Mouse (Mus musculus) layer of hippocampus, postnatal 25 days (tissue): Measurements from ENCODE around the gene Bach2. TPM values are rescaled to one million over a fixed set of nuclear protein-coding genes. Genes with fewer than 3 reads are reported as not detected.
A peak's percentile ranks its signal among the peaks of the same experiment; 100 is the strongest.

Source experiments
- DNase-seq, 2 experiments: peaks; one replicate each; pipeline ENCODE4 v3.0.0; 2022; ENCODE audit warnings: mixed read lengths in 2 of 2, low spot score in 1 of 2; ENCODE audit errors: extremely low spot score in 1 of 2
- total RNA-seq, 2 experiments: library from RNA; stranded (reverse); gene quantifications; 2 replicates each; pipeline ENCODE4 v1.2.3; 2021

Gene Bach2
- total RNA-seq, 2 experiments from 2014 or later: 9.8 to 17.5 TPM

- DNase-seq: no peak
Measured at GRCm38 (mm10) chr4:32381666-32382381, 143.2 kb downstream of the Bach2 start.

GRCm38 (mm10) chr4:32385121-32385520 is 146.5 kb downstream of the Bach2 start:
- DNase-seq: no peak

- DNase-seq: no peak
Measured at GRCm38 (mm10) chr4:32385623-32386022, 147.0 kb downstream of the Bach2 start.

- DNase-seq: no peak
Measured at GRCm38 (mm10) chr4:32386346-32386745, 147.7 kb downstream of the Bach2 start.

- no peak for DNase-seq
Measured at GRCm38 (mm10) chr4:32386931-32387330, 148.3 kb downstream of the Bach2 start.

- peak in 1 of 2 experiments; percentile 41 for DNase-seq
Measured at GRCm38 (mm10) chr4:32387479-32388240, 149.1 kb downstream of the Bach2 start.

GRCm38 (mm10) chr4:32388564-32388963 is 150.0 kb downstream of the Bach2 start:
- DNase-seq: no peak

- DNase-seq: no peak
Measured at GRCm38 (mm10) chr4:32389107-32389800, 150.7 kb downstream of the Bach2 start.

GRCm38 (mm10) chr4:32391260-32391659 is 152.7 kb downstream of the Bach2 start:
- no peak for DNase-seq

- no peak for DNase-seq
Measured at GRCm38 (mm10) chr4:32393226-32393625, 154.6 kb downstream of the Bach2 start.

GRCm38 (mm10) chr4:32393951-32394350 is 155.3 kb downstream of the Bach2 start:
- no peak for DNase-seq

GRCm38 (mm10) chr4:32394850-32395249 is 156.2 kb downstream of the Bach2 start:
- DNase-seq: no peak

GRCm38 (mm10) chr4:32401459-32401858 is 162.9 kb downstream of the Bach2 start:
- no peak for DNase-seq

GRCm38 (mm10) chr4:32403506-32403905 is 164.9 kb downstream of the Bach2 start:
- no peak for DNase-seq

GRCm38 (mm10) chr4:32405149-32405882 is 166.7 kb downstream of the Bach2 start:
- DNase-seq: no peak

- no peak for DNase-seq
Measured at GRCm38 (mm10) chr4:32405985-32406384, 167.4 kb downstream of the Bach2 start.

- no peak for DNase-seq
Measured at GRCm38 (mm10) chr4:32408535-32408934, 169.9 kb downstream of the Bach2 start.

GRCm38 (mm10) chr4:32409116-32409880 is 170.7 kb downstream of the Bach2 start:
- no peak for DNase-seq

- DNase-seq: no peak
Measured at GRCm38 (mm10) chr4:32413063-32413462, 174.5 kb downstream of the Bach2 start.

GRCm38 (mm10) chr4:32413505-32413904 is 174.9 kb downstream of the Bach2 start:
- DNase-seq: no peak
